Mouse (Mus musculus) liver, embryonic 13.5 days (tissue): ENCODE measurements around the gene Izumo4. TPM values are rescaled to one million over a fixed set of nuclear protein-coding genes. Genes with fewer than 3 reads are reported as not detected.

Source experiments
- ATAC-seq: fragments of 200-750 bp; cut with Nextera tagmentation; 2 replicates; pipeline ENCODE4 v1.8.0; 2017; ENCODE audit warnings: low read depth, mild to moderate bottlenecking, moderate number of reproducible peaks, moderate library complexity
- DNase-seq: peaks from one replicate; pipeline ENCODE4 v3.0.0; 2022
- H3K27ac ChIP-seq: fragments of 300-500 bp; sonication (generic); 2 replicates; pipeline ENCODE4 v1.5.1; 2015; ENCODE audit warnings: moderate library complexity, mild to moderate bottlenecking, inconsistent platforms
- H3K27me3 ChIP-seq: fragments of 300-500 bp; sonication (generic); 2 replicates; pipeline ENCODE4 v1.6.1; 2015; ENCODE audit warnings: mild to moderate bottlenecking, inconsistent platforms
- H3K36me3 ChIP-seq: fragments of 300-500 bp; sonication (generic); 2 replicates; pipeline ENCODE4 v1.6.1; 2015; ENCODE audit warnings: mild to moderate bottlenecking, inconsistent platforms
- H3K4me1 ChIP-seq: fragments of 300-500 bp; sonication (generic); replicated peaks from 2 replicates; pipeline ENCODE4 v1.6.1; 2015; ENCODE audit warnings: inconsistent platforms
- H3K4me2 ChIP-seq: fragments of 300-500 bp; sonication (generic); 2 replicates; pipeline ENCODE4 v1.6.1; 2015; ENCODE audit warnings: inconsistent platforms, mild to moderate bottlenecking, moderate library complexity
- H3K4me3 ChIP-seq: fragments of 300-500 bp; sonication (generic); replicated peaks from 2 replicates; pipeline ENCODE4 v1.5.1; 2015; ENCODE audit warnings: mild to moderate bottlenecking, inconsistent platforms
- H3K9ac ChIP-seq: fragments of 300-500 bp; sonication (generic); 2 replicates; pipeline ENCODE4 v1.6.1; 2015; ENCODE audit warnings: mild to moderate bottlenecking, inconsistent platforms
- H3K9me3 ChIP-seq: fragments of 300-500 bp; sonication (generic); replicated peaks from 2 replicates; pipeline ENCODE4 v1.6.1; 2016; ENCODE audit warnings: inconsistent platforms
- WGBS: fragments of 180-500 bp; shearing (Covaris S2); methylation state at CpG from one replicate; pipeline ENCODE4 v1.1.7; 2015; ENCODE audit not compliant: insufficient replicate concordance; 5-methylcytosine and 5-hydroxymethylcytosine counted together
- polyA plus RNA-seq: library from polyadenylated mRNA; unstranded; fragments of >200 nt; fragmentation: Nextera tagmentation; extraction: Ambion mirVana; gene quantifications from 2 replicates; pipeline ENCODE4 v1.2.1, GENCODE M21; 2015

The Izumo4 gene
- polyA plus RNA-seq, 1 experiment from 2014 or later: 7.5 TPM

GRCm38 (mm10) chr10:80693401-80694045 is 8.5 kb upstream of the Izumo4 start:
- no peak overlapping the region for H3K4me2 ChIP-seq
- H3K9me3 ChIP-seq: no peaks in the 10 kb centered on the region
- 75% methylated on average over 12 of the region's 12 CpGs for WGBS
- peaks cover 72% of the 10 kb centered on the region for H3K4me1 ChIP-seq
- peak overlapping the region; percentile 18; the same call in 1 of the 2 replicates for H3K9ac ChIP-seq
- H3K36me3 ChIP-seq: peaks cover 53% of the 10 kb centered on the region
- no peak overlapping the region for H3K4me3 ChIP-seq
- ATAC-seq (no peak), DNase-seq (no peak)
- H3K27ac ChIP-seq: peak overlapping the region; percentile 83
- H3K27me3 ChIP-seq: no peaks in the 10 kb centered on the region

DNA sequence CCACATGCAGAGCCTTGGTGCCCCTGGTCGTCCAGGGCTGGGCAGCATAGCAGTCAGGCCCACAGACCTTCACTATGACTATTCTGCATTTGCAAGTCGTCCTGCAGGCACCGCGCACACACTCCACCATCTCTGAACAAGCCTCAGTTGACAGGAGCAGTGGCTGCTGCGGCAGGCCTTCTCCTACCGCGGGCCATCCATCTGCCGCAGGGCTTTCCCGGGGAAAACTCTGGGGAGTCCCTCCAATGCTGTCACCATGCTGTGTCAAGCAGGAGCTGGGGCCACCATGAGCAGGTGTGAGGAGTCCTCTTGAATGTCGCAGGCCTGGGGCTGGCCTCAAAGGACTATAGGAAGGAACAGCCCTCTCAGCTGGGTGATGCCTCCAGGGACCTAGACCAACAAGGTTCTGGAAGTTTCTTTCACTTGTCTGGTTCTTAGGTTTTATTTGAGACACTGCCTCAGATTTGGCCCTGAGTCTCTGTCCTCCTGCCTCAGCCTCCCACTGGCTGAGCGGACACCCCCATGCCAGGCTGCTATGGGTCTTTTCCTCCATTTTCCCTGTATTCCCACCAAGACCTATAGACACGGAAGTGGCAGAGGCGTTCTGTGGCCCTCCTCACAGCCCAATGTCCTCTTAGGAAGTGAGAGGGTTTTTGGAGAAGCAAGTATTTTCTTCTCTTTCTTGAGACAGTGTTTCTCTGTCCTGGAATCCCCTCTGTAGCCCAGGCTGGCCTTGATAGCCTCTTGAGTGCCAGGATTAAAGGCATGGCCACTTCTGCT is 7.6 kb upstream of the Izumo4 start:
- Histone ChIP-seq H3K4me3 (no peak overlapping the region), H3K36me3 (peaks cover 52% of the 10 kb centered on the region), H3K4me2 (peak overlapping the region; percentile 25; the same call in 1 of the 2 replicates), H3K27me3 (no peaks in the 10 kb centered on the region), H3K4me1 (peaks cover 80% of the 10 kb centered on the region), H3K9me3 (no peaks in the 10 kb centered on the region), H3K27ac (peak overlapping the region; percentile 83), H3K9ac (peak overlapping the region; percentile 48)
- DNase-seq (no peak), ATAC-seq (no peak)
- WGBS: 86% methylated on average over 13 of the region's 13 CpGs

DNA sequence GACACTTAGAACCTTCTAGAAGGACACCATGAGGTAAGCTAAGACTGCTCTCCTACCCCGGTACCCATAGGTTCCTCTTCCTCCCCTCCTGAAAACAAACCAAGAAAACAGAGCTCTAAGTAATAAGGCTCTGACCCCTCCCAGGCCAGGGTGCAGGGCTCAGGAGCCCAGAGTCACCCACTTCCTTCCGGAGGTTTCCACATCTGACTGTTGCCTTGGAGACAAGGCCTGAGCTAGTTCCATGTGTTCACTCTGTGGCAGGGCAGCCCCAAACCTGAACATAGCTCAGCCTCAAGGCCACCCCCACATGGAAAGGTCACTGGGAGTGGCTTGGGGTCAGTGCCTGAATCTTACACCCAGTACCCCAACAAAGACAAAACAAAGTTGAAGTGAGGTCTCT is 6.8 kb upstream of the Izumo4 start:
- no peak overlapping the region for H3K4me3 ChIP-seq
- H3K9ac ChIP-seq: peak overlapping the region; percentile 48
- H3K36me3 ChIP-seq: peaks cover 44% of the 10 kb centered on the region

GRCm38 (mm10) chr10:80695801-80696501 is 6.0 kb upstream of the Izumo4 start:
- Histone ChIP-seq H3K4me1 (peaks cover 96% of the 10 kb centered on the region), H3K4me3 (no peak overlapping the region), H3K36me3 (peaks cover 36% of the 10 kb centered on the region), H3K27me3 (no peaks in the 10 kb centered on the region), H3K4me2 (peak overlapping the region; percentile 69), H3K9ac (peak overlapping the region; percentile 48), H3K9me3 (no peaks in the 10 kb centered on the region), H3K27ac (peak overlapping the region; percentile 83)
- no peak for ATAC-seq
- no peak for DNase-seq
- WGBS: 41% methylated on average over 10 of the region's 10 CpGs

More for the DNA sequence above, 6.8 kb upstream of the Izumo4 start:
- Histone ChIP-seq H3K27me3 (no peaks in the 10 kb centered on the region), H3K9me3 (no peaks in the 10 kb centered on the region), H3K4me2 (peak overlapping the region; percentile 25), H3K4me1 (peaks cover 88% of the 10 kb centered on the region), H3K27ac (peak overlapping the region; percentile 83)
- DNase-seq (peak; percentile 56), ATAC-seq (peak; percentile 17)
- WGBS: 10% methylated on average over 2 of the region's 2 CpGs

DNA sequence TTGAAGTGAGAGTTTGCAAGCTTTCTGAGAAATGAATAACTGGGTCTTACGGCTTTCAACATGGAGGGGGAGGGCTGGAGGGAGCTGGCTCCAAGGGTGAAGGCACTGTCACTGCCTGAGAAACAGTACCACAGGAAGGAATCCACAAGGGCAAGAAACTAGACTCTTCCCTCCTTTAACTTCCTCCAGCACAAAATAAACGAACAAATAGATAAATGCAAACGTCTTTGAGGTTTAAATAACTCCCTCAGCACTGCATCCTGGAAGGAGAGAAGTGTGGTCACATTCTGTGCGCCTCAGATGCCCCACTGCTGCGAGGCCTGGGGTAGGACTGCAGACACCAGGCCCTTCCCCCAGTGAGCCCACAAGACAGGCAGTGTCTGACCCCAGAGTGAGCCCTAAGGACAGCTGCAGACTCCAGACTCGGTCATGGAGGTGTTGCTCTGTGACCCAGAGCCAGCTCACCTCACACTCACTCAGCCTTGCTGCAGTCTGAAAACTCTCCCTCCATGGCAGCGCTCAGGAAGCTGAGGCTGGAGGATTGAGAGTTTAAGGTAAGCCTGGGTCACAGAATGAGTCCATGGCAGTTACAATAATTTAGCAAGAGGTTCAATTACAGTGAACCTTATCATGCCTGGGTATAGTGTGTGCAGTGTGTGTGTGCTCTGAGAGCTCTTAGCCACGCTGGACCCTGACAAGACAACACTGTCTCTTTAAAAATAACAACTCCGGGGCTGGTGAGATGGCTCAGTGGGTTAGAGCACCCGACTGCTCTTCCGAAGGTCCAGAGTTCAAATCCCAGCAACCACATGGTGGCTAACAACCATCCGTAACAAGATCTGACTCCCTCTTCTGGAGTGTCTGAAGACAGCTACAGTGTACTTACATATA is 5.2 kb upstream of the Izumo4 start:
- Histone ChIP-seq H3K4me3 (no peak overlapping the region), H3K9ac (peak overlapping the region; percentile 48), H3K27me3 (no peaks in the 10 kb centered on the region), H3K4me2 (peak overlapping the region; percentile 69), H3K27ac (peak overlapping the region; percentile 83), H3K9me3 (no peaks in the 10 kb centered on the region), H3K36me3 (peaks cover 28% of the 10 kb centered on the region), H3K4me1 (peaks cover 99% of the 10 kb centered on the region)
- DNase-seq (no peak), ATAC-seq (no peak)
- 32% methylated on average over 12 of the region's 12 CpGs for WGBS

GRCm38 (mm10) chr10:80697393-80697787 is 4.6 kb upstream of the Izumo4 start:
- WGBS: 61% methylated on average over 8 of the region's 8 CpGs
- Histone ChIP-seq H3K27me3 (no peaks in the 10 kb centered on the region), H3K4me3 (peak overlapping the region; percentile 37), H3K36me3 (peaks cover 27% of the 10 kb centered on the region), H3K4me2 (peak overlapping the region; percentile 69), H3K9ac (peak overlapping the region; percentile 76), H3K4me1 (peaks cover 92% of the 10 kb centered on the region), H3K27ac (peak overlapping the region; percentile 93), H3K9me3 (no peaks in the 10 kb centered on the region)
- ATAC-seq (no peak), DNase-seq (no peak)

DNA sequence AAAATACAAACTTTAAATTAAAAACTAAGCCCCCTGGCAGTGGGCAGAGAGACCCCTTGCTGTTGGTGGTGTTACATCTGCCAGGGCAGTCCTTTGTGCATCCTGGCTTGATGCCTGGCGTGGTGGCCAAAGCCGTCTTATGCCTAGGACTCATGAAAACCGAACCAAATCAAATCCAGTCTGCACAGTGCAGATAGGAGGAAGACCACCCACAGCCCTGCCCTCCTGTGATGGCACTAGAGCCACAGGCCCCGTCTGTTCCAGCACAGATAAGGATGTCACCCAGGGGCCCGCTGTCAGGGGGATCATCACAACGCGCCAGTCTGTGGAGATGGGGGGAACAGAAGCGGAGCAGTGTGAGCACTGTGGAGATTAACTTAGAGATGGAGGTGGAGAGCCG is 4.2 kb upstream of the Izumo4 start:
- H3K4me1 ChIP-seq: peaks cover 91% of the 10 kb centered on the region
- peak overlapping the region; percentile 93 for H3K27ac ChIP-seq
- peak overlapping the region; percentile 76 for H3K9ac ChIP-seq
- peak overlapping the region; percentile 37 for H3K4me3 ChIP-seq
- ATAC-seq (peak; percentile 71), DNase-seq (peak; percentile 92)
- H3K27me3 ChIP-seq: no peaks in the 10 kb centered on the region
- WGBS: 15% methylated on average over 9 of the region's 9 CpGs
- H3K9me3 ChIP-seq: no peaks in the 10 kb centered on the region
- H3K36me3 ChIP-seq: peaks cover 27% of the 10 kb centered on the region
- H3K4me2 ChIP-seq: peak overlapping the region; percentile 69

GRCm38 (mm10) chr10:80698605-80699004 is 3.4 kb upstream of the Izumo4 start:
- Histone ChIP-seq H3K4me1 (peaks cover 91% of the 10 kb centered on the region), H3K27ac (peak overlapping the region; percentile 93), H3K36me3 (peaks cover 24% of the 10 kb centered on the region), H3K4me3 (peak overlapping the region; percentile 37), H3K9me3 (no peaks in the 10 kb centered on the region), H3K27me3 (no peaks in the 10 kb centered on the region), H3K9ac (peak overlapping the region; percentile 76), H3K4me2 (peak overlapping the region; percentile 69)
- ATAC-seq: no peak
- WGBS: 70% methylated on average over 9 of the region's 9 CpGs
- no peak for DNase-seq

DNA sequence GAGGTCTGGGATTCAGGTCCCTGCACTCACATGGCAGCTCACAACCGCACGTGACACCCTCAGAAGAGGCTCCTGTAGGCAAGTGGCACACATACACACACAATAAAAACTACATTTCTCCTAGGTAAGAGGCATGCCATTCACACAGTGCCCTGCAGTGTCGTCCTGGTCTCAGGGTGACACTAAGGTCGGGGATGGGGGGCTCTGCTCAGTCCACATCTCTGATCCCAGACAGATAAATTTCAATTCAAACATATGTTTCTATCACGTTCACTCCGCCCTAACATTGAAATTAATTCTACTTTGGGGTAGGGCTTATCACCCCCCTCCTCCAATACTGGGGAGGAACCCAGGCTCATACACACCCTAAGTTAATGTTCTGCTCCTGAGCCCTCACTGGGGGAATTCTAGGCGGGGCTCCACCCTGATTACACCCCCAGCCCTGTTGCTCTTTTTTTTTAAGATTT is 1.9 kb upstream of the Izumo4 start:
- Histone ChIP-seq H3K36me3 (peaks cover 11% of the 10 kb centered on the region; the same call in 1 of the 2 replicates), H3K27me3 (no peaks in the 10 kb centered on the region), H3K9ac (peak overlapping the region; percentile 76), H3K4me2 (peak overlapping the region; percentile 90), H3K9me3 (no peaks in the 10 kb centered on the region), H3K4me3 (peak overlapping the region; percentile 70), H3K4me1 (peaks cover 91% of the 10 kb centered on the region), H3K27ac (peak overlapping the region; percentile 93)
- DNase-seq (no peak), ATAC-seq (no peak)
- 41% methylated on average over 7 of the region's 7 CpGs for WGBS

DNA sequence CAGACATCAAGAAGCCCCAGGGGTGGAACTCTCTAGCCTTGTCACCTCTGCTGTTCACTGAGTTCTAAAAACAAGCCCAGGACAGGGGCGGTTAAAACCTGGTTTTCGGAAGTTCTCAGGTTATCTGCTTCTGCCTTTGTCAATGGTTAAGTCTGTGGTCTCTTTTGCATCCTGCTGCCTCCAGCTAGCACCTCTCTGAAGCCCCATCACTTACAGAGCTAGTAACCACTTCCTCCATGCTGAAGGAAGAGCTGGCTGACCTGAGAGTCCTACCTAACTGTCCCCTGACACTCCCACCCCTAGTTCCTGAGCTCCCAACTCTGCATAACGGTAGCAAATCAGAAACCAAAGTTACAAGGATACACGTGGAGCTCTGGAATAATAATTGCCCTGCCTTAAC is 1.3 kb upstream of the Izumo4 start:
- peaks cover 15% of the 10 kb centered on the region; the same call in 1 of the 2 replicates for H3K36me3 ChIP-seq
- no peak for DNase-seq
- H3K27ac ChIP-seq: peak overlapping the region; percentile 93
- no peak for ATAC-seq
- peak overlapping the region; percentile 90 for H3K4me2 ChIP-seq
- no peaks in the 10 kb centered on the region for H3K9me3 ChIP-seq
- peak overlapping the region; percentile 70 for H3K4me3 ChIP-seq
- peak overlapping the region; percentile 76 for H3K9ac ChIP-seq
- WGBS: 10% methylated on average over 4 of the region's 4 CpGs
- peaks cover 91% of the 10 kb centered on the region for H3K4me1 ChIP-seq
- no peaks in the 10 kb centered on the region for H3K27me3 ChIP-seq
